Mouse (Mus musculus) embryonic stem cell, embryonic (primary cell): ENCODE data around the gene Gfra1.

ENCODE experiments used
- CTCF ChIA-PET, 4 experiments: fragments of 300-600 bp in 2 of 4; fragments of 350-600 bp in 2 of 4; sonication (Branson Sonifier 250); formaldehyde crosslinking; loops; one replicate each; lab custom pipeline; 2022; ENCODE audit warnings: inconsistent platforms in 2 of 4; lab: Charles Lee
- POLR2A ChIA-PET, 4 experiments: fragments of 300-600 bp in 2 of 4; fragments of 350-600 bp in 2 of 4; sonication (Branson Sonifier 250); formaldehyde crosslinking; loops; one replicate each; lab custom pipeline; 2022; ENCODE audit warnings: antibody characterized with exemption in 4 of 4, inconsistent platforms in 1 of 4; lab: Charles Lee

Gene Gfra1

DNA sequence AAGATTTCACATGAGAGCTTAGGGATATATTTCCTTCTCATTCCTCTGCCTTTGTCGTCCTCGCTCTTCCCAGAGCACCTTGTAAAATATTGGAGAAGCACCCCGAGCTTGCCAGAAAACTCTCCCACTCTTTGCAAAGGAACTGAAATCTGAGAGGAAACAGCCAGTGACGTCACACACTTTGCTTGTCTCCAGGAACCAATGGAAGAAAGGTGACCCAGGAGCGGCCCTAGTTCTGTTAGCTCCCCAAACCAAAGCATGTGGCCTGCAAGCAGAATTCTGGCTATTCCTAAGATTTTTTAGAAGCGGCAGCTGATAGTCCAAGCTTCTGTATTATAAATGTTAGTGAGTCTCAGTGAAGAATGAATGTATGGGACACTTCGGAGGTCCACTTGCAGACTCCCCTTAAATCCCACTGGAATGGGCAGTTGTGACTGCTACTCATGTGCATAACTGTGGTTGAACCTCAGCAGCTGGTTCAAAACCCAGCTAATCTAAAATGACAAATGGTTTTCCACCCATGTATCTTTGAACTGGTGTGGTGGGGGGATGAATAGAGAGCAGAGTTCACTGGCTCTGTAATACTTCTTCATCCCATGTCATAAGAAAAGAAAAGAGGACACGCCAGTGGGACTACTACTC lies 3.4 kb downstream of the Gfra1 start:
- POLR2A ChIA-PET, result interaction anchor here in 1 of 4 experiments (2.9 kb wide), 1 partner anchor 12 kb away, joined by 9 read pairs; no protein-coding TSS in a partner anchor

DNA sequence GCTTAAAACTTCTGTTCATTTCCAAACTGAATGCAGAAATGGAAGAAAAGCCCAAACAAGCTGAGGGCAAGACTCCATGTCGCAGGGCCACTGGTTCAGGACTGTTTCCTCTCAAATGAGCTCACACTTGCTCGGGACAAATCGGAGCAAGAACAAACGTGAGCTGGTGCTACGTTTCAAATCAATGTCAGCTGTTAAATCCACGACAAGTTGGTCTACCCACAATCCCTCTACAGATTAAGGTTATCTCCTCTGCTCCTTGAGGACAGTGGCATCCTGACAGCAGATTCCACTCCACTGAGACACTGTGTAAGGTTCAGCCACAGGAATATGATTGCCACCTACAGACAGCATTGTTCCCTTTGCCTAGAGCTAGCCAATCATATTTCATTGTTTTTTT lies 4.4 kb downstream of the Gfra1 start:
- ChIA-PET POLR2A (interaction anchor here in 1 of 4 experiments (2.9 kb wide), 1 partner anchor 11 kb away, joined by 9 read pairs; no protein-coding TSS in a partner anchor), CTCF (interaction anchor here in 1 of 4 experiments (1.0 kb wide), 1 partner anchor 137 kb away, joined by 5 read pairs; no protein-coding TSS in a partner anchor)

More for the DNA sequence above, 3.4 kb downstream of the Gfra1 start:
- CTCF ChIA-PET, result interaction anchor here in 2 of 4 experiments (0.6 to 1.0 kb wide), 2 partner anchors 138 to 595 kb away, joined by 5 to 9 read pairs; no protein-coding TSS in a partner anchor

DNA sequence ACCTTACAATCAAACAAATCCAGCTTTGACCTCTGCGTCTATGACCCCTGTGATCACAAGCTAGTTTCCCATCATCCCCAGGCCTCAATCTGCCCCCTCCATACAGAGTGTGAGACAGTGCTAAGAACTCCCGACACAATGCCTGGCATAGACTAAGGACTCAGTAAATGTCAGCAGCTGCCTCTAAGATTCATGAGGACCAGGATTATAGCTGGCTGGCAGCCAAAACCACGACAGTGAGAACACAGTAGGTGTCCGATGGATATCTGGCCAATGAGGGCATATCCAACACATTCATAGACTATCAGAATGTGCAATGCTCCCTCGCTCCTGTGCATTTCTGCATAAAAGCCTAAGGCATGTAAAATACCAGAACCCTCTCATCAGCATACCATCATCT lies 5.0 kb downstream of the Gfra1 start:
- POLR2A ChIA-PET, result interaction anchor here in 1 of 4 experiments (0.6 to 2.9 kb wide), 2 partner anchors 10 to 32 kb away, joined by 4 to 9 read pairs; no protein-coding TSS in a partner anchor
- CTCF ChIA-PET, result no interaction called here

DNA sequence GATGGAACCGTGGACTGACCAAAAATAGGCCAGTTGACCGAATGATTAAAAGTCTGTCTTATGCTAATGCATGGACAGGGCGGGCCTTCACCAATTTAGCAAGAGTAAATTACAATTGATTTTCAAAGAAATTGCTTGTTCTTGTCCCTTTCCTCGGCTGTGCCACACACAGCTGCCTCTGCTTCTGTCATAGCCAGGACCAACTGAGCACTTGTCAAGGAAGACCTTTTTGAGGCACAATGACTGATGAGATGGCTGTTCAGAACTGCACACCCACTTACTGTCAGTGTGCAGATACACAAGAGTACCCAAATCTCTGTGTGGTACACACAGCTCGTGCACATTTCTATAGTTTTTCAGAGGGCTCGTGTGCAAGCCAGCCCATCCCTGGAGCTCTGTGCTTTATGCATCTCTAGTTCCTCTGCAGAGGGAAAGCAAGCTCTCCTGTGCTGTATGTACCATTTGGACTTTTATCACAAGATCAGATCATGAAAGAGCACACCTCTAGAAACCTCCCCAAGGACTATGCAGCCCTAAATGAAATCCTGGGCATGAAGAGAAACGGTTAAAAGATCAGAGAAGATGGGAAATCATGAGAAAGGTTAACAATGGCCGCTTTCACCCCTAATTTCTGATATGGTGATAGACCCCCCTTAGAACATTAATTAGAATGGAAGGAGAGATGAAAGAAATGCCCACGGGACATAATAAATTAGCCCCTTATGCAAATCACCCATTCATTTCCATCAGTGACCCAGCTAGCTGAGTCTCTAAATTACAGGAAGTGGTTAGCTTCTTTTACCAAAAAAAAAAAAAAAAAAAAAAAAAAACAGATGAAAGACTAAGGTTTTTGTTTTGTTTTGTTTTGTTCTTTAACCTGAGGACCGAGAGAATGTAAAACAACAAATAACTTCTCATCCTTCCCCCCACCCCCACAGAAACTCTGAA lies 12.7 kb downstream of the Gfra1 start:
- ChIA-PET POLR2A (interaction anchor here in 2 of 4 experiments (0.5 to 0.8 kb wide), 6 partner anchors 9 to 970 kb away, joined by 3 to 7 read pairs (median 4); no protein-coding TSS in a partner anchor), CTCF (interaction anchor here in 2 of 4 experiments (0.5 to 2.1 kb wide), 2 partner anchors 11 to 136 kb away, joined by 3 to 9 read pairs; no protein-coding TSS in a partner anchor)

DNA sequence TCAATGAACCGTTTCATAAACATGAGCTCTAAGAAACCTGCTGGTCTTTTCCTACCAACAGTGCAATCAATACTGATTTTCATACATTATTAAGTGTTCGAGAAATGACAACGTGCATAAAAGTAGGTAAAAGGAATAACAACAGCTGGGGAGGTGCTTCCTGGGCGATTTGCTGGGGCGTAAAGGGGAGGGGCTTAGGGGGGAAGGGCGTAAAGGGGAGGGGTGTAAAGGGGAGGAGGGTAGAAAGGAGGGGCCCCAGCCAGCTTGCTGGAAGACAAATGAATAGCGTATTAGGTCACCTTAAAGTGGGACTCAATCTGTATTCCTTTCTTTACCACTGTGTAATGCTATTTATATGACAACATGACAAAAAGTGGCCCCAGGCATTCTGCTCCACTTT lies 13.9 kb downstream of the Gfra1 start:
- ChIA-PET CTCF (interaction anchor here in 3 of 4 experiments (0.6 to 2.1 kb wide), 3 partner anchors 13 to 128 kb away, joined by 4 to 9 read pairs (median 7); no protein-coding TSS in a partner anchor), POLR2A (interaction anchor here in 2 of 4 experiments (0.7 to 3.0 kb wide), 3 partner anchors 10 to 820 kb away, joined by 3 to 9 read pairs (median 4); no protein-coding TSS in a partner anchor)

DNA sequence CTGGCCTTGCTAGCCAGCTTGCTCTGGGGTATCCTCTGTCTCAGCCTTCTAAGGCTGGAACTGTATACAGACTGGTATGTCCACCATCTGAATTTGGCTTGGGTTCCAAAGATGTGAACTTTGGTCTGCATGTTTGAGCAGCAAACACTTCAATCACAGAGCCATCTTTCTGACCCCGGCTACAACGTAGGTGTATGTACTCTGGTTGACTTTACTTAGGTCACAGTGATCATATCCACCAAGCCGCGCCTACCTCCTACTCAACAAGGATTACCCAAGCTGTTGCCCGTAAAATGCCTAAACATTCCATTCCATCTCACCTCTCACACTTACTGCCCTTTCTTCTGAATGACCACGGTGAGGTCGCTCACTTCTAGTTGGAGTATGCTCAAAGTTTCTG lies 14.5 kb downstream of the Gfra1 start:
- ChIA-PET CTCF (interaction anchor here in 1 of 4 experiments (2.1 kb wide), 1 partner anchor 13 kb away, joined by 9 read pairs; no protein-coding TSS in a partner anchor), POLR2A (interaction anchor here in 3 of 4 experiments (0.6 to 3.0 kb wide), 4 partner anchors 11 to 821 kb away, joined by 3 to 9 read pairs (median 4); no protein-coding TSS in a partner anchor)

DNA sequence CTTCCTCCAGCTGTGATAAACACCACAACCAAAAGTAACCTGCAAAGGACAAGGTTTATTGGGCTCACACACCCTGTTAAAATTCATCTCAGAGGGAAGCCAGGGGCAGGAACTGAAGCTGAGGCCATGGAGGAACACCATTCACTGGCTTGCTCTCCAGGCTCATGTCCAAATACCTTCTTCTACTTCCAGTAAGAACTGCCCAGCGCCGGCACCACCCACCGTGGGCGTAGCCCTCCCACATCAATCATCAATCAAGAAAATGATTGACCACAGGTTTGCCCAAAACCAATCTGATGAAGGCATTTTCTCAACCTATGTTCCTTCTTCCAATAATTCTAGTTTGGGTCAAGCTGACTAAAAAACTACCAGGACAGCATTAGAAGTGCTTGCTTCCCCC lies 16.9 kb downstream of the Gfra1 start:
- ChIA-PET POLR2A (interaction anchor here in 1 of 4 experiments (0.8 kb wide), 1 partner anchor 10 kb away, joined by 3 read pairs; no protein-coding TSS in a partner anchor), CTCF (interaction anchor here in 1 of 4 experiments (0.5 to 0.7 kb wide), 2 partner anchors 25 to 439 kb away, joined by 4 to 11 read pairs; no protein-coding TSS in a partner anchor)

DNA sequence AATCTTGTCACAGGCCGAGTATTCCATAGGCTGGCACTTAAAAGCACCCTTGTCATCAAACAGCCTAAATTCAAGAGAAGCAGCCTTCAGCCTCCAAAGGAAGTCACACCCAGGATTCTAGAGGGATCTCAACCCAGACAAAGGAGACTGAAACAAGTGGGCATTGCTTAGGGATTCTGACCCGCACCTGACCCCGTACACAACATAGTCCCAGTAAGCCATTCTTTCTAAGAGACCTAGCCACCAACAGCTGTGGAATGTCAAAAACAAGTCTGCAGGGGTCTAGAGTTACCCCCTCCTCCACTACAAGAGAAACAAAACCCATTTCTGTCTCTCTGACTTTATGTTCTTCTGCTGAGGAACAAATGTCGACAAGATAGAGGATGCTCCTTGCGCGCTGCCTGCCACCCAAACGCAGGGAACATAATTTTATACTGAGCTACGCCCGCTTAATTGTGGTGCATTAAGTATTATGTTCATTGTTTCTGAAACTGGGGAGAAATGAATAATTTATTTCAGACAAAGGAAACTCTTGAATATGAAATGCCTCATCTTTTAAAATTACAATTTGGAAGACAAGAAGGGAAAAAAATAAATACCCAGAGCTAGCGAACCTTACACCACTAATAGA lies 18.2 kb downstream of the Gfra1 start:
- POLR2A ChIA-PET, result interaction anchor here in 2 of 4 experiments (0.6 to 0.8 kb wide), 2 partner anchors 34 to 62 kb away, joined by 3 read pairs; no protein-coding TSS in a partner anchor
- CTCF ChIA-PET, result interaction anchor here in 1 of 4 experiments (0.6 kb wide), 1 partner anchor 813 kb away, joined by 3 read pairs; no protein-coding TSS in a partner anchor

DNA sequence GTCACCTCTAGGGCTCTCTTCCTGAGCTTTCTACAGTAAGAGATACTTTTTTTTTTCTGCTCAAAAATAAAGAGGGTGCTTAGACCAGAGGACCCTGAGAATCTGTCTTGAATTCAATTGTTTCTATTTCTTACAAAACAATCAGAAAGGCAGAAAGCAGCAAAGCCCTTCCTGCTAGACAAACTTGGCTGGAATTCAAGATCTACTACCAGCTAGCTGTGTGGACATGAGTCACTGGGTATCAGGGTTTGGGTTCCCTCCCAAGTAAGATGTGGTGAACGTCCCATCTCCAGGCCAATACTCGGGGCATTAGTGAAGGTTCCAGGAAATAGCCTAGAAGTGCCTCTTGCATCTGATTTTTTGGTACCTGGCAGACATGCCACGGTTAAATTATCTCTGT lies 18.8 kb downstream of the Gfra1 start:
- CTCF ChIA-PET, result no interaction called here
- POLR2A ChIA-PET, result interaction anchor here in 1 of 4 experiments (0.8 kb wide), 1 partner anchor 34 kb away, joined by 3 read pairs; no protein-coding TSS in a partner anchor

DNA sequence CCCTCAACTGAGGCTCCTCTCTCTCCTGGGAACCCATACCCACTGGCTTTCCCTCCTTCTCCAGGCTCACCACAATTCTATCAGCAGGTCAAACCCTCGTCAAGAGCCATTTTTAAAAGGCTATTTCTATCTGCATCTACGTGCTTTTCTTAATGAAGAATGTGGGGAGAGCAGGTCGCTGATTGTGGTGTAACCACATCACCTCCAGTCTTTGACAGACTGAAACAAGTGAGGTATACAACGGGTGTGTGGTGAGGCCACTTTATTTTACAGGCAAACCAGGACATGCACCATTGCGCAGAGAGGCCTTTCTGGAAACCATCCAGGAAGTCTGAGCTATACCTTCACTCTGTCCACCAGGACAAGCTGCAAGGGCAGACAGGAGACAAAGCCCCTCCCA lies 19.8 kb downstream of the Gfra1 start:
- CTCF ChIA-PET, result no interaction called here

DNA sequence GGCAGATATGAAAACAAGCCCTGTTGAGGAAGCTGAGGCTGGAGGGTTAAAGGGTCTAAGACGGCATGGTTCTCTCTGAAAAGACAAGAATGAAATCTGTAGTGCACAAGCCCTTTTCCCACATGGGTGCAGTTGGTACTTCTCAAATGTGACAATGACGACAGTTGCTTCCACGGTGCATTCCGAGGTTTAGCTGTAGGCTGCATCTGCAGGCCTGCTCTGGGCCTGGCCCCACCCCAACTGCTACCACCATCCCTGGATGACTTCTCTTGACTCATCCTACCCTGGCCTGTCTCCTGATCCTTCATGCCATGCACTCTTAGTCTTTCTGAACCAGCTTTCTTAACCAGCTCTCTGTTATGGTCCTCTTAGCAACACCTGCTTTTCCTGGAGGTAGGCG lies 22.9 kb downstream of the Gfra1 start:
- POLR2A ChIA-PET, result no interaction called here
- CTCF ChIA-PET, result no interaction called here

More for the DNA sequence above, 19.8 kb downstream of the Gfra1 start:
- POLR2A ChIA-PET, result no interaction called here

DNA sequence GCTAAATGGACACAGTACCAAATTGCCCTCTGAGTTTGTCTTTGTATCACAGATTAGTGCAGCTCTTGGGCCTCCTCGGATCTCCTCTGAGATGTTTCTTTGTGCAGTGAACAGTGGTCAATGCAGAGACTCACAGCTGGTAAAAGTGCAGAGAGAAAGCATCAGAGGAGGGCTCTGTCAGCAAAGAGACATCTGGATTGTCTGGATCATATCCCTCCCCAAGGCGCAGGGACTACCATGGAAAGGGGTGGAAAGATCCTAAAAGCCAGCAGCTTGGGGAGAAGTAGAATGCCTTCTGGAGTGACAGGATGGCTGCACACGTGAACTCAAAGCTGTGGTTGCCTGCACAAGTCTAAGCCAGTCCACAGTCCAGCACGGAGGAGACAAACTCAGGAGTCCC lies 27.2 kb downstream of the Gfra1 start:
- ChIA-PET CTCF (interaction anchor here in 1 of 4 experiments (0.7 kb wide), 1 partner anchor 9 kb away, joined by 3 read pairs; no protein-coding TSS in a partner anchor), POLR2A (no interaction called here)

DNA sequence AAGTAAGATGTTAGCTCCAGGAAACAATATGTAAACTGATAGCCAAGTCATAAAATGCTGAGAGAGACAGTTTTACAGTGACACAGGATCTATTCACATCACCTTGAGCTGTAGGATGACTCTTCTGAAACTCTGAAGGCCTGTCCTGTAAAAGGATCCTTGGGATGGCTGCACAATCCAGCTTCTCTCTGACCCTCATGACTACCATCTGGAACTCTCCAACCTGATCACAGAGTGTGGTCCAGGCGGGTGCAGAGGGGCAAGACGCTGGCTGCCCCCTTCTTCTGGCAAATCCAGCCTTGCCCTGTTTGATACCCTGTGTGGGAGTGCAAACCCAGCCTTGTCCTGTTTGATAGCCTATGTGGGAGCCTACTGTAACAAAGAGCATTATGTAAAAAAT lies 28.4 kb downstream of the Gfra1 start:
- CTCF ChIA-PET, result no interaction called here
- POLR2A ChIA-PET, result interaction anchor here in 1 of 4 experiments (0.5 kb wide), 1 partner anchor 524 kb away, joined by 4 read pairs; no protein-coding TSS in a partner anchor

DNA sequence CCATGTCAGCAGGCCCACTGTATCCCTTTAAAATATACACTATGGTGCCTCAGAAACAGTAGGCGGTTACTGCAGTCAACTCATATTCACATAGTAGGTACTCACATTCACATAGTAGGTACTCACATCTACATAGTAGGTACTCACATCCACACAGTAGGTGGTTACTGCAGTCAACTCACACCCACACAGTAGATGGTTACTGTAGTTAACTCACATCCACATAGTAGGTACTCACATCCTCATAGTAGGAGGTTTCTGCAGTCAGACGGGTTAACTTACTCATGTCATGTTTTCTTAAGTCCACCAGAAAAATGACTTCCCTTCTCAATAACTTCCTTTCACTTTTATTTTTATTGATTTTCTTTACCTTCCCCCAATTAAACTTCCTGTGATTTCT lies 30.8 kb downstream of the Gfra1 start:
- CTCF ChIA-PET, result no interaction called here
- POLR2A ChIA-PET, result no interaction called here

DNA sequence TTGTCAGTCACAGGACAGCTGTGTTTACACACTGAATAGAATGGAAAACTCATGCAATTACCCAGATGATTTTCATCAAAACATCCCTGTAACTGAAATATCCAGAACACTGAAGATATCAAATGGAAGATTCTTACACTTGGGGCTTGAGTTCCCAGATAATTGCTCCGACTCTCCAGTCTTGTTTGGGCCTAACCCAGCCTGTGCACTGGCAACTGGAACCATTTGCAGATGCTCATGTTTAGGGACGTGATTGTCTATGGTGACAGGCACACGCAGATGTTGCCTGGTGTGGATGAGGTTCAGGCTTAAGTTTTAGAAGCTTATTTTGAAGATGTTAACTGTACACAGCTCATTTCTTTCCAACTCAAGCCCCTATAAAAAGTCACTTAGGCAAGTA lies 31.5 kb downstream of the Gfra1 start:
- ChIA-PET POLR2A (no interaction called here), CTCF (no interaction called here)

DNA sequence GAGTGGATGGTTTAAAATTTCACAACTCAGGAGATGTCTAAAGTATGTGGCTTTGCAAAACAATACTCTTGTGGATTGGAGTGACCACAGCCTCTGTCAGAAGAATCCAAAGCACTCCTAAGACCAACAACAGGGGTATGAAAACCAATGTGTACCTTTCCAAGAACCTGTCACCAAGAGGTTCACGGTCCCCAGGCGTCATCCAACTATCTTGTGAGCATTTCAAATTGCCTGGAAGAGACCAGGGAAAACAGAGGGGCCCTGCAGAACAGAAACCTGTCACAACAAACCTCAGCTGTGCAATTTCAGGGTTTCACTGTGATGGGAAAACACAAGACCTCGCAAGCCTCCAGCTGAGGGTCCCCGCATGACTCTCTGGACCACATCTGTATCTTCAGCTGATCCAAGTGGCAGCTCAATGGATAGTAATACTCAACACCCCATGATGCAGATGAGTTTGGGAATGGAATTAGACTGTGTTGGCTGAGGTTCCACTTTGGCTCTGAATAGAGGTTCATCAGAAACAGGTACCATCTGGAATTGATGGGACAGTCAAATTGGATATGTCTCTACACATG lies 32.7 kb downstream of the Gfra1 start:
- POLR2A ChIA-PET, result no interaction called here
- CTCF ChIA-PET, result no interaction called here

DNA sequence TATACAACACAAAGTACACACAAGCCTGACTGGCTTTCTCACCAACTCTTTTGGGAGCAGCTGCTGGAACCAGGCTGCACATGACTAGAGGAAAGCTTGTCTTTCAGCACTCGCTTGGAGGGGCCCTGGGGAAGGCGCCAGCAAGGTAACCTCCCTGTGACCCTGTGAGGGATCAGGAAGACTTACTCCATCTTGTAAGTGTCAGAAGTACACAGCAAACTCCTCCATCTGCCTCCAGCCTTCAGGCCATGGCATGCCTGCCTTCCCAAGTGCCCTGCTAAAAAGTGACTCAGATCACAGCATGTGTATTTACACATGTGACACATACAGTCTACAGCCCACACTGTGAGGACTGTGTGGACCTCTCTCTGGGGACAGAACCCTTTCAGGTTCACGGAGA lies 36.0 kb downstream of the Gfra1 start:
- POLR2A ChIA-PET, result no interaction called here
- CTCF ChIA-PET, result interaction anchor here in 1 of 4 experiments (0.6 kb wide), 1 partner anchor 8 kb away, joined by 3 read pairs; no protein-coding TSS in a partner anchor

DNA sequence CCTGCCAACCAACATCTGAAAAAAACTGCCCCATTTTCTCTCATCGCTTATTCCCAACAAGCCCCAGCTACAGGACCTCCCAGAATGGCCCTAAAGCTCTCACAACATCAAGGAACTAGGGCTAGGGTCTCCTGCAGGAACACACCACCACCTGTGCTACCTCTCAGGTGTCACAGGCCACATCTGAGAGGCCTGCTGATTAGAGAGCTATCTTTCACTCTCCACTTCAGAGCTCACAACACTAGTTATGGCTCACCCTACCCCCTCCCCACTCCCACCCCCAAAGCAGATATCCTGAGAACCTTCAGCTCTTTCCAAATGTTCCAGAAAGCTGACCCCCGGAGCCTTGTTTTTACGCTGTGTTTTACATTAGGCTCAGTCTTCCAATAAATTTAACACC lies 36.4 kb downstream of the Gfra1 start:
- ChIA-PET CTCF (interaction anchor here in 1 of 4 experiments (0.6 kb wide), 1 partner anchor 9 kb away, joined by 3 read pairs; no protein-coding TSS in a partner anchor), POLR2A (no interaction called here)
